Mouse (Mus musculus): ENCODE results near the gene Gm6812.
"Not testable (repeated sequence)": the region's sequence is repeated elsewhere in the genome, so short reads cannot be mapped to it uniquely, and the experiment has no call there.

Gene Gm6812

DNA sequence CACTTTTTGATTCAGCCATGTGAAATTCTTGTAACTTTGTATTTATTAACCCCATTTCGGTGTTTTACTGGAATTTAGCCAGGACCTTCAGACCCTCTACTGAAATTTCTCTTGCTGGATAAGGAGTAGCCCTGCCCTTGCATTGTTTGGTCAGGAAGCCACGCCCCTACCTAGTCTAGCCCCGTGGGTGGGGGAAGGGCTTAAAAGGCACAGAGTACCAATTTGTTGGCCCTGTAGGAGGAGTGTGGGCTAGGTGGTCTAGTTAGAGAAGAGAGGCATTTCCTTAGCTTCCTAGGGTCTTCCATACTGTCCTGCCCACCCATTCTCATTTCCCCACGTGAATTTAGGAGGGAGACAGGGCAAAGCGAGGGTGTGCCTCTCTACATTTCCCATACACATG, at the start of gene Gm6812:
Gene Gm6812, minus strand, starts transcription at position 101 of the 400 bp plus-strand sequence.
- not testable (repeated sequence) for DNase-seq (ENCODE audit: low read depth, low spot score)

DNA sequence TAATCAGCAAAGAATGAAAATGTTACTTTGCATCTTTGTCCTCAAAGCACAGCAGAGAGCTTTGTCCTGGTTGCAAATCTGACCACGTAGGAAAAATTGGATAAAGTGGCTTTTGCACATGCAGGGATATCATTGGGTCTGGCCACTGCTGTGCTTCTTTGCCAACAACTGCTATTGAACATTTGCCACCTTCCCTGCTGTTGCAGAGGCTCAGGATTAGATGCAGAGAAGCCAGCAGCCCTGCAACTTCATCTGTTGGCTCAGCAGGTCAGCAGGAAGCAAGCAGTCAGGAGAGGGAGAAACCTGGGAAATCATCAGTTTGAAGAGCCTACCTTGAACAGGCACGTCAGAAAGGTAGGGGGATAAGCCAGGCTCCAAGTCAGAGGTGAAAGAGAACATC, 27.7 kb downstream of the Gm6812 start:
- no peak for DNase-seq (ENCODE audit: low read depth, low spot score)
